Mouse (Mus musculus) bone marrow, adult 2 months (tissue): ENCODE data around the gene Nkrf. TPM values are rescaled to one million over a fixed set of nuclear protein-coding genes. Genes with fewer than 3 reads are reported as not detected.

Experiments
- H3K27ac ChIP-seq: fragments of 200-500 bp; 2 replicates; pipeline ENCODE4 v1.5.1; 2012; ENCODE audit warnings: low read depth, mild to moderate bottlenecking, control low read depth, inconsistent platforms, low read length; ENCODE audit not compliant: control insufficient read depth, poor library complexity, insufficient read depth
- H3K4me1 ChIP-seq: fragments of 200-500 bp; 2 replicates; pipeline ENCODE4 v1.6.1; 2011; ENCODE audit warnings: low read length; ENCODE audit not compliant: control insufficient read depth, insufficient read depth
- H3K4me3 ChIP-seq: fragments of 200-500 bp; replicated peaks from 2 replicates; pipeline ENCODE3; 2011; ENCODE audit warnings: mild to moderate bottlenecking, low read depth, low read length, control low read depth; ENCODE audit not compliant: control insufficient read depth
- CTCF ChIP-seq: fragments of 200-500 bp; IDR thresholded peaks from 2 replicates; pipeline ENCODE4 v1.5.1; 2011; ENCODE audit warnings: low read length, control low read depth; ENCODE audit not compliant: control insufficient read depth, insufficient read depth
- POLR2A ChIP-seq: fragments of 200-500 bp; IDR thresholded peaks from 2 replicates; pipeline ENCODE4 v1.6.1; 2011; ENCODE audit warnings: low read depth, mild to moderate bottlenecking, control low read depth, low read length, borderline replicate concordance; ENCODE audit not compliant: control insufficient read depth
- WGBS: fragments of 180-500 bp; shearing (Covaris S2); methylation state at CpG from one replicate; pipeline ENCODE4 v1.1.7; 2018; 5-methylcytosine and 5-hydroxymethylcytosine counted together
- polyA plus RNA-seq: library from polyadenylated mRNA; stranded (reverse); fragments of >200 nt; gene quantifications from 2 replicates; pipeline ENCODE4 v1.2.4, GENCODE M21; 2011; ENCODE audit warnings: low replicate concordance; ENCODE audit not compliant: missing spikeins, insufficient read depth, insufficient read length

Nkrf gene
- polyA plus RNA-seq, 1 experiment = 3.4 TPM

GRCm38 (mm10) chrX:36870372-36870771 lies 32.3 kb downstream of the Nkrf start:
- H3K4me3 ChIP-seq = no peak overlapping the region
- whole genome bisulfite sequencing = 20% methylated on average over 3 of the region's 3 CpGs
- no peaks in the 10 kb centered on the region for H3K4me1 ChIP-seq
- no peak overlapping the region for H3K27ac ChIP-seq
- no peak for TF ChIP-seq POLR2A
- TF ChIP-seq CTCF = no peak

- no peak overlapping the region; the same call in 1 of the 2 replicates for H3K27ac ChIP-seq
- H3K4me3 ChIP-seq = peak overlapping the region; percentile 81
Measured at GRCm38 (mm10) chrX:36864609-36865328, 37.9 kb downstream of the Nkrf start.

GRCm38 (mm10) chrX:36863766-36864608 lies 38.7 kb downstream of the Nkrf start:
- WGBS = 8% methylated on average over 43 of the region's 44 CpGs
- Histone ChIP-seq H3K27ac (peak overlapping the region; percentile 51), H3K4me3 (peak overlapping the region; percentile 81), H3K4me1 (no peaks in the 10 kb centered on the region)
- TF ChIP-seq CTCF = no peak

More at GRCm38 (mm10) chrX:36864609-36865328, 37.9 kb downstream of the Nkrf start:
- H3K4me1 ChIP-seq = no peaks in the 10 kb centered on the region
- no peak for TF ChIP-seq CTCF
- TF ChIP-seq POLR2A = no peak
- whole genome bisulfite sequencing = 59% methylated on average over 8 of the region's 8 CpGs

DNA sequence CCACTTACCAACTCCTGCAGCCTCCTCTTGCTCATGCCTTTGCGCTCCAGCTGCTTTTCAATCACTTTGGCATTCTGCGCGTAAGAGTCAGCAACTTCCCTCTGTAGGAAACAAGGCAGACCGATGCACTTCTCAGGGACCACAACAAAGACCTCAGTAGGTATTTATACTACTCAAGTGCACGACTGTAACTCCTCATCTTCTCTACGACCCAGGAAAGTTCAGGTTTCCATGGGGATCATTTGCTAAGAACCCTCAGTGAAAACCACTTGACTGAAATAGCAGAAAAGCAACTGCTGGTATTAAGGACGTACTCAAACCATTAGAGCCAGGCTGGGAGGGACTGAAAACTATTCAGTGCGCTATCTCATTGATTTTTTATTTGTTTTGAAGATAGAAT lies 50.1 kb downstream of the Nkrf start:
- Histone ChIP-seq H3K27ac (no peak overlapping the region), H3K4me3 (no peak overlapping the region), H3K4me1 (no peaks in the 10 kb centered on the region)
- TF ChIP-seq POLR2A (no peak), CTCF (no peak)
- WGBS = 86% methylated on average over 8 of the region's 8 CpGs

GRCm38 (mm10) chrX:36847152-36847551 lies 55.5 kb downstream of the Nkrf start:
- Histone ChIP-seq H3K27ac (no peak overlapping the region), H3K4me1 (no peaks in the 10 kb centered on the region; the same call in 1 of the 2 replicates), H3K4me3 (no peak overlapping the region)
- 76% methylated on average over 1 of the region's 1 CpGs for WGBS
- no peak for TF ChIP-seq CTCF
- TF ChIP-seq POLR2A = no peak

DNA sequence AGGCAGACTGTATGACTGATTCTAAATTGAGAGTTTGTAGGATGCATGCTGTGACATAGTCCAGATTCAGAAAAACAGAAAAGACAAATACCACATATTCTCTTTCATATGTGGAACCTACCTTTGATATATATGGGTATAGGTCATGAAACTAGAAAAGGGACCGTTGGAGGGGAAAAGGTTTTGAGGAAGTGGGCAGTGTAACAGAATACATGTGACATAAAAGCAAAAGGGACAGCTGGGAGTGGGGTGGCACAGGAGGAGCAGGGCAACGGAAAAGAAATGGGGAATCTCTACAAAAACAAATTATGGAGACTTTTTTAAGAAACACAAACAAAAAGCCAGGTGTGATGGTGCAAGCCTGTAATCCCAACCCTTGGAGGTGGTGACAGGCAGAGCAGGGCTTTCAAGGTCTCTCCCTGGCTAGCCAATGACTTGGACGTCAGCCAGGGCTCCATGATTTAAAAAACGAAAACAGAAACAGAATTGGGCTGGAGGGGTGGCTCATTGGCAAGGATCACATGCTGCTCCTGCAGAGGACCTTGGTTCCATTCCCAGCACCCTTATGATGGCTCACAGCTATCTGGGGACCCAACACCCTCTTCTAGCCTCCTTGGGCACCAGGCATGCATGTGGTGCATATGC lies 59.2 kb downstream of the Nkrf start:
- WGBS = 15% methylated on average over 4 of the region's 4 CpGs

DNA sequence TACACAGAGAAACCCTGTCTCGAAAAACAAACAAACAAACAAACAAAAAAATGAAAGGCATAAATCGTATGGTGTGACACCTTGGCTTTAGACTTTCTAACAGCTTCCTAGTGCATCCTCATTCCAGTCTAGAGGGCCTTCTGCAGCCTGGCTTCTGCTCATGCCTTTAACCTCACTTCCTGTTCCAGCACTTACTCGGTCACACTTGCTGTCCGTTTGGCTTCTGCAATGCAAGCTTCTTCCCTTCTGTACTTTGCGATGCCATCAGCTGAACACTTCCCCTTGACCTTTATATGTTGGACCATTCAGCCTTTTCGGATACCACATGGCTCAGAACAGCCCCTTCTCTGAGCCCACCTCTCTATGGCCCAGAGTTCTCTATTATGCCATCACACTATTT lies 61.0 kb downstream of the Nkrf start:
- Histone ChIP-seq H3K4me1 (peaks cover 1% of the 10 kb centered on the region; the same call in 1 of the 2 replicates), H3K4me3 (no peak overlapping the region), H3K27ac (no peak overlapping the region)
- 37% methylated on average over 6 of the region's 6 CpGs for WGBS
- TF ChIP-seq CTCF = no peak
- TF ChIP-seq POLR2A = no peak

More for the DNA sequence above, 59.2 kb downstream of the Nkrf start:
- no peak overlapping the region for H3K4me3 ChIP-seq
- TF ChIP-seq POLR2A (no peak), CTCF (no peak)
- peaks cover 1% of the 10 kb centered on the region; the same call in 1 of the 2 replicates for H3K4me1 ChIP-seq
- H3K27ac ChIP-seq = peak overlapping the region; percentile 78

DNA sequence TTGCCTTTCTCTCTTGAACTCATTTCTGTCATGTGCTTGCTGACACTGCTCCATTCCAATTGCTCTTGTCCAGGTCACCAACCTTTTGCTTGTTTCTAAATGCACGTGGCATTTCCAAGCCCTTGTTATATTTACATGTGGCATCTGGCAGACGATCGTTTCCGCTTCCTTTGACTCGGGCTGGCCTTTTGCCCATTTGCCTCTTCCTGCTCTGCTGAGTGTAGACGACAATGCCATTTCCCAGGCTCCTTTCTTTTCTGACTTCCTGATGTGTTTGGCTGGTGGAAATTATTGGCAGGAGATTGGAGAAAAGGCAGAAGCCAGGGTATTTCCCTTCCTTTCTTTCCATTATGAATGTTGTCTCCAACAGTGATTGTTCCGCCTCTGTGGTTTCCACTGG lies 63.3 kb downstream of the Nkrf start:
- Histone ChIP-seq H3K4me3 (no peak overlapping the region), H3K27ac (no peak overlapping the region), H3K4me1 (peaks cover 1% of the 10 kb centered on the region; the same call in 1 of the 2 replicates)
- 37% methylated on average over 7 of the region's 7 CpGs for WGBS
- no peak for TF ChIP-seq POLR2A
- TF ChIP-seq CTCF = no peak

Other genes with a start within 250 kb of the Nkrf start
- not detected in 2 replicates for gene Slc25a43, start 159.2 kb downstream of the Nkrf start, polyA plus RNA-seq
- gene Slc25a5, start 107.2 kb downstream of the Nkrf start, polyA plus RNA-seq = 102 and 183 TPM in 2 replicates
- 19.7 and 50.9 TPM in 2 replicates for gene Ube2a, start 29.0 kb downstream of the Nkrf start, polyA plus RNA-seq
- gene C330007P06Rik, start 28.8 kb downstream of the Nkrf start, polyA plus RNA-seq = 10.4 and 11.4 TPM in 2 replicates
- 12.6 and 17.5 TPM in 2 replicates for gene Sept6, start 88.9 kb upstream of the Nkrf start, polyA plus RNA-seq
- gene Sowahd, start 145.9 kb upstream of the Nkrf start, polyA plus RNA-seq = not detected in 2 replicates
- 407 and 550 TPM in 2 replicates for gene Rpl39, start 182.5 kb upstream of the Nkrf start, polyA plus RNA-seq
- gene Upf3b, start 207.4 kb upstream of the Nkrf start, polyA plus RNA-seq = 40.7 and 43.2 TPM in 2 replicates
- 4.0 and 9.2 TPM in 2 replicates for gene Nkap, start 223.9 kb upstream of the Nkrf start, polyA plus RNA-seq